Mouse (Mus musculus) hindbrain, embryonic 11.5 days (tissue): ENCODE measurements around the gene Aff3. TPM values are rescaled to one million over a fixed set of nuclear protein-coding genes. Genes with fewer than 3 reads are reported as not detected.

Experiments used
- ATAC-seq: fragments of 200-750 bp; cut with Nextera tagmentation; 2 replicates; pipeline ENCODE4 v1.8.0; 2017; ENCODE audit warnings: mild to moderate bottlenecking, moderate TSS enrichment, moderate library complexity; ENCODE audit not compliant: low FRiP score
- DNase-seq: peaks from one replicate; pipeline ENCODE4 v3.0.0-alpha.2; 2015; ENCODE audit warnings: low spot score
- H3K27ac ChIP-seq: fragments of 300-500 bp; sonication (generic); 2 replicates; pipeline ENCODE4 v1.5.1; 2014; ENCODE audit warnings: mild to moderate bottlenecking, low read depth, low read length
- H3K27me3 ChIP-seq: fragments of 300-500 bp; sonication (generic); 2 replicates; pipeline ENCODE4 v1.6.1; 2014; ENCODE audit warnings: mild to moderate bottlenecking, low read length, moderate library complexity, mixed read lengths; ENCODE audit not compliant: control insufficient read depth, insufficient read depth
- H3K36me3 ChIP-seq: fragments of 300-500 bp; sonication (generic); 2 replicates; pipeline ENCODE4 v1.6.1; 2014; ENCODE audit warnings: mild to moderate bottlenecking, low read length, moderate library complexity, mixed read lengths; ENCODE audit not compliant: control insufficient read depth, insufficient read depth
- H3K4me1 ChIP-seq: fragments of 300-500 bp; sonication (generic); replicated peaks from 2 replicates; pipeline ENCODE4 v1.6.1; 2014; ENCODE audit warnings: low read length, mixed read lengths; ENCODE audit not compliant: control insufficient read depth, insufficient read depth
- H3K4me2 ChIP-seq: fragments of 300-500 bp; sonication (generic); replicated peaks from 2 replicates; pipeline ENCODE4 v1.6.1; 2014; ENCODE audit warnings: mild to moderate bottlenecking, low read depth, low read length
- H3K4me3 ChIP-seq: fragments of 300-500 bp; sonication (generic); 2 replicates; pipeline ENCODE4 v1.5.1; 2014; ENCODE audit warnings: low read depth, low read length
- H3K9ac ChIP-seq: fragments of 300-500 bp; sonication (generic); 2 replicates; pipeline ENCODE4 v1.6.1; 2014; ENCODE audit warnings: low read depth, low read length
- H3K9me3 ChIP-seq: fragments of 300-500 bp; sonication (generic); 2 replicates; pipeline ENCODE4 v1.6.1; 2016; ENCODE audit warnings: low read length; ENCODE audit not compliant: control insufficient read depth
- WGBS: fragments of 180-500 bp; shearing (Covaris S2); extraction: QIAGEN DNeasy Blood & Tissue Kit; methylation state at CpG from one replicate; pipeline ENCODE4 v1.1.7; 2014; 5-methylcytosine and 5-hydroxymethylcytosine counted together
- polyA plus RNA-seq: library from polyadenylated mRNA; unstranded; fragments of >200 nt; fragmentation: Nextera tagmentation; extraction: Ambion mirVana; gene quantifications from 2 replicates; pipeline ENCODE4 v1.2.1, GENCODE M21; 2014

The Aff3 gene
- polyA plus RNA-seq, 1 experiment from 2014 or later, result 19.7 TPM

DNA sequence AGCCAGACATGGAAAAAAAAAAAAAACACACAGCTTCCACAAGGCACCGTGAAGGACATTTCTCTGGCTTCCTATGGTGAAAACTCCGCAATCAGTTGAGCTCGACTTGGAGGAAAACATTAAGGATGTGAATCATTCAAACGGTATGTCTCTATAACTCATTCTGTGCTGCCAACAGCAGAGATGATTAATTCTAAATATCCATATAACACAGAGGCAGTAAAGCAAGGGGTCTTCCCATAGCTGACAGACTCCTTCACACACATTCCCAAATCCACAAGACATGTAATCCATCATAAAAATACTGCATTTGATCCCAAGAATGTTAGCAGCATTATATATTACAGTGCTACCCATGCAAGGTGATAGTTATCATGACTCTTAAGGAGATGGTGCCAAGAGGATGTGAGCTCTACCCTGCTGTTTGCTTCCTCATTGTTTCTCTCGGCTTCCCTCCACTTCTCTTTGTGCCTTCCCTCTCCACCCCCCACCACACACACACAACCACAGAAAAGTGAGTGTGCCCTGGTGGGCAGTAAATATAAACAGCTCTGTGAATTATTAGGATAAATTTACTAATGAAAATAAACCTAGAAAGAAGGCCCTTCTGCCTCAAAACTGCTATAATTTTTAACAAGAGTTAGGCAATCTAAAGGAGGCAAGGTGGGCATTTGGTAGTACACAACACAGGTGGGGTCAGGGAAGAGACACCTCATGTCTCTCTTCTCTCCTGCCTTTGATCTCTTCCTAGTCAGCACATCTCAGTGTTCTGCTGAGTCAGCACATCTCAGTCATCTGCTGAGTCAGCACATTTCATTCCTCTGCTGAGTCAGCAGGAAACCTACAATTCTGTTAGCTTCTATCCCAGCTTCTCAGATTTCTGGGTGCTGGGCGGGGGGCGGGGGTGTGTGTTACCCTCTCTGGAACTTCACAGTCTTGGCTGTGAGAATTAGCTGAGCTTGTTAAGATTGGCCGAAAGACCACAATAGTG, 115.8 kb downstream of the Aff3 start:
- no peaks in the 10 kb centered on the region for H3K36me3 ChIP-seq
- no peak overlapping the region for H3K9ac ChIP-seq
- H3K9me3 ChIP-seq, result no peaks in the 10 kb centered on the region
- H3K4me3 ChIP-seq, result no peak overlapping the region
- no peak overlapping the region for H3K4me2 ChIP-seq
- DNase-seq (no peak), ATAC-seq (no peak)
- H3K27me3 ChIP-seq, result no peaks in the 10 kb centered on the region
- no peak overlapping the region for H3K27ac ChIP-seq
- WGBS, result 71% methylated on average over 8 of the region's 8 CpGs
- H3K4me1 ChIP-seq, result peaks cover 5% of the 10 kb centered on the region; the same call in 1 of the 2 replicates

DNA sequence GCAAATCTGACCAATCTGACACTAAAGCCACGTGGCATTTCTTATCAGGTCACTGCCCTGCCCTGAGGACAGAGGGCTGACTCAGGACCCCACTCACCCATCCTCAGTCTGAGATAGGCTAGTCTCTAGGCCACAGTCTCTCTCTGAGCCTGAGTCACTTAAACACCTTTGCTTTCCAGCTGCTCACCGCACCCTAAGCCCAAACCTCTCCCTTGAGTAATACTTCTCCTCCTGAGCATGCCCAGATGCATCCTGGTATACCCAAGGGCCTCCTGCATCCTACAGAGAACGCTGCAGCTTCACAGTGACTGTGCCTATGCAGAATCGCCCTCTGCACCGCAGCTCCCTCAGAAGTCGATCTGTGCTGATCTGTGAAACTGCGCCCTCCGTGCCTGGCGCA, 117.1 kb downstream of the Aff3 start:
- Histone ChIP-seq H3K36me3 (no peaks in the 10 kb centered on the region), H3K27ac (no peak overlapping the region), H3K4me2 (no peak overlapping the region), H3K4me3 (no peak overlapping the region), H3K27me3 (no peaks in the 10 kb centered on the region), H3K9me3 (no peaks in the 10 kb centered on the region), H3K4me1 (peaks cover 5% of the 10 kb centered on the region; the same call in 1 of the 2 replicates), H3K9ac (no peak overlapping the region)
- ATAC-seq (no peak), DNase-seq (no peak)
- WGBS, result 87% methylated on average over 9 of the region's 9 CpGs

- ATAC-seq, result no peak
- Histone ChIP-seq H3K27ac (0 out of 2 replicates have a peak overlapping the region, but pooled peaks have one; percentile 11), H3K9ac (no peak overlapping the region), H3K9me3 (no peaks in the 10 kb centered on the region), H3K4me2 (no peak overlapping the region), H3K4me3 (no peak overlapping the region), H3K36me3 (no peaks in the 10 kb centered on the region), H3K4me1 (peaks cover 5% of the 10 kb centered on the region; the same call in 1 of the 2 replicates), H3K27me3 (no peaks in the 10 kb centered on the region)
- 42% methylated on average over 7 of the region's 7 CpGs for WGBS
- no peak for DNase-seq
Measured at GRCm38 (mm10) chr1:38546696-38547095, 118.1 kb downstream of the Aff3 start.

DNA sequence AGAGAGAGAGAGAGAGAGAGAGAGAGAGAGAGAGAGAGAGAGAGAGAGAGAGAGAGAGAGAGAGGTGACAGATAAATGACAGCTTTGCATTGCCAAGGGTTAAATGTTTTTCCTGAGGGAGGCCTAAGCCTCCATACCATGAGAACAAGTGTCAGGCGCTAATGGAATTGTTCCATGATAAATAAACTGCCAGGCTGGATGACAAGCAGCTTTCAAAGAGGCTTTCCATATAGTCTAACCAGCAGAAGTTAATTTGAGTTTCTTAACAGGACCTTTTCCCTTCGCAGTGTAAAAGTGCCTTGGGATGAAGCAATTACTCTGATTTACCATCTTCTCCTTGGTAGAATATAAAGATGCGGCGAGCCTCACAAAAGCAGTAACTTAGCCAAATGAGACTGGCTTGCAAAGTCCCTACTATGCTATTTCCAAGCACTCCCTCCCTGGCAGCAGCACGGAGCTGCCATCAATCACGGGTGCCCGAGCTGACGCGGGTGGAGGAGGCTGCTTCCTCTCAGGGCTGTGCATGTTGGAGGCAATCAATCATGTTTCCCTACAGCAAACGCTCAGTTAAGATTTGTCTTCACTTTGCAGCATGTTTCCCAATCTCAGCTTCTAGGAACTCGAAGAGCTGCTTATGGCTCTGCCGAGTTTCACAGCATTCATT, 119.3 kb downstream of the Aff3 start:
- no peaks in the 10 kb centered on the region for H3K36me3 ChIP-seq
- peak; percentile 81 for ATAC-seq
- 20% methylated on average over 12 of the region's 12 CpGs for WGBS
- peaks cover 5% of the 10 kb centered on the region; the same call in 1 of the 2 replicates for H3K4me1 ChIP-seq
- peak; percentile 51 for DNase-seq
- H3K4me3 ChIP-seq, result no peak overlapping the region
- H3K9ac ChIP-seq, result no peak overlapping the region
- no peaks in the 10 kb centered on the region for H3K9me3 ChIP-seq
- H3K27ac ChIP-seq, result peak overlapping the region; percentile 32; the same call in 1 of the 2 replicates
- no peaks in the 10 kb centered on the region for H3K27me3 ChIP-seq
- H3K4me2 ChIP-seq, result no peak overlapping the region

DNA sequence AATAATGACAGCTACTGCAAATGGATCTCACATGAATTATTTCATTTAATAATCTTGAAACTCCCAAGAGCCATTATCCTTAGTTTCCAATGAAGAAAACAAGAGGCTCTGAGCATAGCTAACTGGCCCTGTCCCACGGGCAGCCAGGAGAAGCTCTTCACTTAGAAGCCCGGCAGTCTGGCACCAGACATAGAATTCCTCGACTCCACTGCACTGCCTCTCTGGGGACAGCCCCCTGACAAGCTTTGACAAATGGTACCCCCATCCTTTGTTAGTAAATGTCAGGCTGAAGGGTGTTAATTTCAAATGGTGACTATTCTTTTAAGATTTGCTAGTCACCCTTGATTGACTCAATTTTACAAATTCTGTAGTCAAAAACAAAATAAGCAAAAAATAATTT, 120.3 kb downstream of the Aff3 start:
- WGBS, result 10% methylated on average over 3 of the region's 3 CpGs
- DNase-seq (peak; percentile 54), ATAC-seq (0 out of 2 replicates have a peak, but pooled peaks have one; percentile 53)
- Histone ChIP-seq H3K4me3 (no peak overlapping the region), H3K36me3 (no peaks in the 10 kb centered on the region), H3K9me3 (no peaks in the 10 kb centered on the region), H3K4me1 (peaks cover 5% of the 10 kb centered on the region; the same call in 1 of the 2 replicates), H3K9ac (no peak overlapping the region), H3K27me3 (no peaks in the 10 kb centered on the region), H3K4me2 (no peak overlapping the region), H3K27ac (no peak overlapping the region)

DNA sequence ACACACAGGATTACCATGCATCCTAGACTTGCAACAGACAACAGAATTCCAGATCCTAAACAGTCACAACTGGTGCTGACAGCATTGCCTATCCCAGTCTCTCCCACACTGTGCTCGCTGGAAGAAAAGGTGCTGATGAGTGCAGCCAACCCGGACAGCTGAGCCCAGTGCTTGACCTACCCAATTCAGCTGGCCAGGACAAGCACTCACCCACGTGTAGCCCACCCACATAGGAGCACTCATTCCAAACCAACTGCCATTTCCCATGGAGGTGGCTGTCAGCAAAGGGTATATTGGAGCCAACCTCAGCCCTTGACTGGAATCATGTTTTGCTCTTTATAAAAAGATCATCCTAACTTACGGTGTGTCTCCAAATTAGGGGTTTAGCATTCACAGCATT, 123.2 kb downstream of the Aff3 start:
- H3K27me3 ChIP-seq, result no peaks in the 10 kb centered on the region
- H3K36me3 ChIP-seq, result no peaks in the 10 kb centered on the region
- no peak overlapping the region for H3K9ac ChIP-seq
- no peak overlapping the region for H3K27ac ChIP-seq
- no peaks in the 10 kb centered on the region for H3K9me3 ChIP-seq
- H3K4me2 ChIP-seq, result no peak overlapping the region
- DNase-seq (no peak), ATAC-seq (no peak)
- 59% methylated on average over 4 of the region's 4 CpGs for WGBS
- H3K4me3 ChIP-seq, result no peak overlapping the region
- H3K4me1 ChIP-seq, result peaks cover 5% of the 10 kb centered on the region; the same call in 1 of the 2 replicates

GRCm38 (mm10) chr1:38536929-38537540, 127.7 kb downstream of the Aff3 start:
- peak overlapping the region; percentile 49 for H3K27ac ChIP-seq
- H3K4me1 ChIP-seq, result no peaks in the 10 kb centered on the region; the same call in 1 of the 2 replicates
- no peaks in the 10 kb centered on the region for H3K27me3 ChIP-seq
- no peak overlapping the region for H3K4me2 ChIP-seq
- DNase-seq, result no peak
- H3K9ac ChIP-seq, result no peak overlapping the region
- 70% methylated on average over 16 of the region's 16 CpGs for WGBS
- H3K9me3 ChIP-seq, result no peaks in the 10 kb centered on the region
- peaks cover 3% of the 10 kb centered on the region for H3K36me3 ChIP-seq
- no peak overlapping the region for H3K4me3 ChIP-seq
- ATAC-seq, result no peak

DNA sequence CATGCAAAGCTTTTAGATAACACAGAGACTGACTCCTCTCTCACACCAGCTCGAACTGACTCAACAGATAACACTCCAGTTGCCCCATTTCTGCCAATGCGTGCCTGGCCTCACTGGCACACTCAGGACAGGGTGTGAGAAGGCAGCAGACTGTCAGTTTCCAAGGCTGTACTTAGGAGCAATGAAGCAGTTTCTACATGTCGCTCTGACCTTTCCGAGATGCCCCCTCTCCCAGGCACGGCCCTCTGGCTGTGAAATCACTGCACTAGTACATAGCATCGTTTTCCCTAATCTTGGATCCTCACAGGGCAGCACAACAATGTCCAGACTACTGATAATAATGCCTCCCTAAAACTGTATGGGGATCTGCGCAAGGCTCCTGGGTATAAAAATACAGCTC, 132.2 kb downstream of the Aff3 start:
- no peaks in the 10 kb centered on the region for H3K27me3 ChIP-seq
- H3K4me1 ChIP-seq, result no peaks in the 10 kb centered on the region; the same call in 1 of the 2 replicates
- H3K9me3 ChIP-seq, result no peaks in the 10 kb centered on the region
- H3K4me2 ChIP-seq, result no peak overlapping the region
- peaks cover 3% of the 10 kb centered on the region for H3K36me3 ChIP-seq
- WGBS, result 93% methylated on average over 7 of the region's 7 CpGs
- H3K27ac ChIP-seq, result no peak overlapping the region
- DNase-seq (no peak), ATAC-seq (no peak)
- H3K4me3 ChIP-seq, result no peak overlapping the region
- no peak overlapping the region for H3K9ac ChIP-seq
